Mouse (Mus musculus): ENCODE results near the gene 9130019O22Rik. TPM values are rescaled to one million over a fixed set of nuclear protein-coding genes. Genes with fewer than 3 reads are reported as not detected.

The 9130019O22Rik gene
- polyA plus RNA-seq, 1 experiment, result 0.32 TPM

DNA sequence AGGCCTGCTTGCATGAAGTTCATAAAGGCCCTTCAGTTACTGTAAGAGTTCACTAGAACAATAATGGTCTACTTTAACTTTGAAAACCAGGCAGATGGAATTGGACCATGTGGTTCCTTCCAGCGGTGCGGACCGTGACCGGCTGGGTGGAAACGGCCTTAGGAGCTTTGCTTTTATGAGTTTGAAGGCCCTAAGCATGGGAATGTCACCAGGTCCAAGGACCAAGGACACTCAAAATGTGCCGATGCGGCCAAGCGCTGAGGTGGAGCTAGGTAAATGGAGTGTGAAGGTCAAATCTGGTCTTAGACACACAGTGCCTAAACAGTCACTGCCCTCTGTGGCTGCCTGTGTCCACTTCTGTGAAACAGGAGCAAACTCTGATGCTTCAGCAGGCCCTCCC is 45.6 kb downstream of the 9130019O22Rik start:
- TF ChIP-seq CTCF (IDR thresholded peaks at IDR 0.05; ENCODE audit: control insufficient read depth, insufficient read depth, insufficient read length) (no peak), USF1 (IDR thresholded peaks at IDR 0.05; ENCODE audit: low read depth) (no peak), CEBPB (IDR thresholded peaks at IDR 0.05; ENCODE audit: low read depth) (no peak), MYOG (IDR thresholded peaks at IDR 0.05; ENCODE audit: control insufficient read depth, extremely low read depth, insufficient read length) (no peak), FOSL1 (IDR thresholded peaks at IDR 0.05; ENCODE audit: insufficient read depth, low read length, poor library complexity, severe bottlenecking) (no peak), MAX (IDR thresholded peaks at IDR 0.05) (no peak), MYOD1 (IDR thresholded peaks at IDR 0.05; ENCODE audit: control insufficient read depth, insufficient read length, low read depth) (no peak)
- Histone ChIP-seq H3K4me3 (ENCODE audit: insufficient read depth, poor library complexity, severe bottlenecking) (no peak overlapping the region), H3K27me3 (ENCODE audit: control insufficient read depth, insufficient read depth, insufficient read length) (peaks cover 9% of the 10 kb centered on the region), H3K36me3 (ENCODE audit: control insufficient read depth, insufficient read depth) (no peaks in the 10 kb centered on the region), H3ac (ENCODE audit: control insufficient read depth, insufficient read length, low read depth) (no peak overlapping the region), H3K79me2 (ENCODE audit: control insufficient read depth, insufficient read depth) (peaks cover 12% of the 10 kb centered on the region), H3K79me3 (ENCODE audit: low read depth) (peaks cover 8% of the 10 kb centered on the region)

DNA sequence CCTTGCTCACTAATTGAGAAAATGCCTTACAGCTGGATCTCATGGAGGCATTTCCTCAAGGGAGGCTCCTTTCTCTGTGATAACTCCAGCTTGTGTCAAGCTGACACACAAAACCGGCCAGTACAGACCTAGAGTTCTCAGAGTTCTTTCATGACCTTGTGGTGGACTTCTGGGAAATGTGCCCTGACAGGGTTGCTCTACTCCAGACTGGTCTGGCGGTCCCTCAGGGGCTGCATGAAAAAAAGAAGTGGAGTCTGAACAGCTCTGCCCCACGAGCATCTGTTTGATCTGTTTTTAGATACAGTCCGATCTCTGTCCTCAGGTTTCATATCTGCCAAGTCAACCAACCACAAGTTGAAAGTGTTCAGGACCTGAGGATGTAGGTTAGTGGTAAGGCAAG is 49.3 kb downstream of the 9130019O22Rik start:
- no peaks in the 10 kb centered on the region for H3K36me3 ChIP-seq (ENCODE audit: control insufficient read depth, insufficient read depth)
- peaks cover 38% of the 10 kb centered on the region for H3K27me3 ChIP-seq (ENCODE audit: control insufficient read depth, insufficient read depth, insufficient read length)
- no peaks in the 10 kb centered on the region for H3K79me2 ChIP-seq (ENCODE audit: control insufficient read depth, insufficient read depth)
- H3K79me3 ChIP-seq (ENCODE audit: low read depth), result no peaks in the 10 kb centered on the region
- no peak overlapping the region for H3K4me3 ChIP-seq (ENCODE audit: insufficient read depth, poor library complexity, severe bottlenecking)
- H3ac ChIP-seq (ENCODE audit: control insufficient read depth, insufficient read length, low read depth), result no peak overlapping the region
- TF ChIP-seq USF1 (IDR thresholded peaks at IDR 0.05; ENCODE audit: low read depth) (no peak), MYOD1 (IDR thresholded peaks at IDR 0.05; ENCODE audit: control insufficient read depth, insufficient read length, low read depth) (no peak), MAX (IDR thresholded peaks at IDR 0.05) (no peak), FOSL1 (IDR thresholded peaks at IDR 0.05; ENCODE audit: insufficient read depth, low read length, poor library complexity, severe bottlenecking) (no peak), CTCF (IDR thresholded peaks at IDR 0.05; ENCODE audit: control insufficient read depth, insufficient read depth, insufficient read length) (no peak), MYOG (IDR thresholded peaks at IDR 0.05; ENCODE audit: control insufficient read depth, extremely low read depth, insufficient read length) (no peak), CEBPB (IDR thresholded peaks at IDR 0.05; ENCODE audit: low read depth) (no peak)

DNA sequence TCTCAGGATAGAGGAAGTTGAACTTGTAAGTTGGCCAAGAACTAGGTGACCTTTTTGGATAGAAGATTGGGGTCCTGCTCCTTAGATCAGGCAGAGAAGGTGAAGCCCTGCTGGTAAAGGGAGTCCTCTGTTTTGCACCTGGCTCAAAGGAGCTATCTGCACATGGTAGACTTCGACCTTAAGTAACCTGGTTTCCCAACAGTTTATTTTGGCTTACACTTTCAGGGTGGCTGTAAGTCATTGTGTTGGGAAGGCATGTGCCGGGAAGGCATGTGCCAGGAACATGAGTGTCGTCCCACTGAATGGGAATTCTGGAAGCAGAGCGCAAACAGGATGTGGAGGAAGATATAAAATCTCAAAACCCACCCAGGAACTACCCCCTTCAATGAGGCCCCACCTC is 51.4 kb downstream of the 9130019O22Rik start:
- Histone ChIP-seq H3K79me3 (ENCODE audit: low read depth) (no peaks in the 10 kb centered on the region), H3K27me3 (ENCODE audit: control insufficient read depth, insufficient read depth, insufficient read length) (peaks cover 40% of the 10 kb centered on the region), H3K79me2 (ENCODE audit: control insufficient read depth, insufficient read depth) (no peaks in the 10 kb centered on the region), H3K4me3 (ENCODE audit: insufficient read depth, poor library complexity, severe bottlenecking) (no peak overlapping the region), H3ac (ENCODE audit: control insufficient read depth, insufficient read length, low read depth) (no peak overlapping the region), H3K36me3 (ENCODE audit: control insufficient read depth, insufficient read depth) (no peaks in the 10 kb centered on the region)
- no peak for TF ChIP-seq MYOD1 (IDR thresholded peaks at IDR 0.05; ENCODE audit: control insufficient read depth, insufficient read length, low read depth)
- no peak for TF ChIP-seq FOSL1 (IDR thresholded peaks at IDR 0.05; ENCODE audit: insufficient read depth, low read length, poor library complexity, severe bottlenecking)
- no peak for TF ChIP-seq MYOG (IDR thresholded peaks at IDR 0.05; ENCODE audit: control insufficient read depth, extremely low read depth, insufficient read length)
- TF ChIP-seq CEBPB (IDR thresholded peaks at IDR 0.05; ENCODE audit: low read depth), result no peak
- TF ChIP-seq MAX (IDR thresholded peaks at IDR 0.05), result no peak
- TF ChIP-seq CTCF (IDR thresholded peaks at IDR 0.05; ENCODE audit: control insufficient read depth, insufficient read depth, insufficient read length), result no peak
- no peak for TF ChIP-seq USF1 (IDR thresholded peaks at IDR 0.05; ENCODE audit: low read depth)

DNA sequence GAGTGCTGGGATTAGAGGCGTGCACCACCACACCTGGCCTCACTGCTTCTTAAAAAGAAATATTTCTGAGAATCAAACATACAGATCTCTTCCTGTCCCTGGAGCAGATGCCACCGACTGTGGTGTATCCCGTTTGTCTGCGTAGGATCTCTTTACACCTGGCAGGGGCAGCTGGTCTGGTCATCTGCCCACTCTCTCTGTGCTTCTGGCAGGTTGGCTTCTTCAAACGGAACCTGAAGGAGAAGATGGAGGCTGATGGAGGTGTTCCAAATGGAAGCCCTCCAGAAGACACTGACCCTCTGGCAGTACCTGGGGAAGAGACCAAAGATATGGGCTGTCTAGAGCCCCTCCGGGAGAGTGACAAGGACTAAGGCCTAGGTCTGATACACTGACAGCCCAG is 53.7 kb downstream of the 9130019O22Rik start:
- H3K36me3 ChIP-seq (ENCODE audit: control insufficient read depth, insufficient read depth), result no peaks in the 10 kb centered on the region
- H3ac ChIP-seq (ENCODE audit: control insufficient read depth, insufficient read length, low read depth), result no peak overlapping the region
- H3K4me3 ChIP-seq (ENCODE audit: insufficient read depth, poor library complexity, severe bottlenecking), result no peak overlapping the region
- H3K79me2 ChIP-seq (ENCODE audit: control insufficient read depth, insufficient read depth), result no peaks in the 10 kb centered on the region
- peaks cover 60% of the 10 kb centered on the region for H3K27me3 ChIP-seq (ENCODE audit: control insufficient read depth, insufficient read depth, insufficient read length)
- no peak for TF ChIP-seq FOSL1 (IDR thresholded peaks at IDR 0.05; ENCODE audit: insufficient read depth, low read length, poor library complexity, severe bottlenecking)
- no peak for TF ChIP-seq CTCF (IDR thresholded peaks at IDR 0.05; ENCODE audit: control insufficient read depth, insufficient read depth, insufficient read length)
- TF ChIP-seq MYOD1 (IDR thresholded peaks at IDR 0.05; ENCODE audit: control insufficient read depth, insufficient read length, low read depth), result no peak
- TF ChIP-seq USF1 (IDR thresholded peaks at IDR 0.05; ENCODE audit: low read depth), result no peak
- no peak for TF ChIP-seq MYOG (IDR thresholded peaks at IDR 0.05; ENCODE audit: control insufficient read depth, extremely low read depth, insufficient read length)
- TF ChIP-seq CEBPB (IDR thresholded peaks at IDR 0.05; ENCODE audit: low read depth), result no peak
- no peak for TF ChIP-seq MAX (IDR thresholded peaks at IDR 0.05)
- H3K79me3 ChIP-seq (ENCODE audit: low read depth), result no peaks in the 10 kb centered on the region

Other genes starting within 250 kb of the 9130019O22Rik start
- gene Spn, start 249.3 kb downstream of the 9130019O22Rik start, polyA plus RNA-seq (2012; fragmentation: generic; extraction: Trizol), result 23.1 TPM
- 56.2 TPM for gene Cd2bp2, start 191.1 kb downstream of the 9130019O22Rik start, polyA plus RNA-seq (2012; fragmentation: generic; extraction: Trizol)
- gene Tbc1d10b, start 178.7 kb downstream of the 9130019O22Rik start, polyA plus RNA-seq (2012; fragmentation: generic; extraction: Trizol), result 41.4 TPM
- gene Mylpf, start 178.3 kb downstream of the 9130019O22Rik start, polyA plus RNA-seq (2012; fragmentation: generic; extraction: Trizol), result 39.4 TPM
- 16.1 TPM for gene Zfp553, start 154.1 kb downstream of the 9130019O22Rik start, polyA plus RNA-seq (2012; fragmentation: generic; extraction: Trizol)
- gene Sept1, start 154.0 kb downstream of the 9130019O22Rik start, polyA plus RNA-seq (2012; fragmentation: generic; extraction: Trizol), result 1.7 TPM
- 38.0 TPM for gene Zfp771, start 142.9 kb downstream of the 9130019O22Rik start, polyA plus RNA-seq (2012; fragmentation: generic; extraction: Trizol)
- 226 TPM for gene Dctpp1, start 126.5 kb downstream of the 9130019O22Rik start, polyA plus RNA-seq (2012; fragmentation: generic; extraction: Trizol)
- gene Sephs2, start 113.1 kb downstream of the 9130019O22Rik start, polyA plus RNA-seq (2012; fragmentation: generic; extraction: Trizol), result 41.4 TPM
- gene Itgal, start 90.9 kb downstream of the 9130019O22Rik start, polyA plus RNA-seq (2012; fragmentation: generic; extraction: Trizol), result 0.07 TPM
- gene Zfp768, start 41.6 kb downstream of the 9130019O22Rik start, polyA plus RNA-seq (2012; fragmentation: generic; extraction: Trizol), result 17.5 TPM
- gene Zfp747, start 11.1 kb downstream of the 9130019O22Rik start, polyA plus RNA-seq (2012; fragmentation: generic; extraction: Trizol), result 5.1 TPM
- gene E430018J23Rik, start 6.5 kb upstream of the 9130019O22Rik start, polyA plus RNA-seq (2012; fragmentation: generic; extraction: Trizol), result 2.9 TPM
- gene Zfp764, start 19.7 kb upstream of the 9130019O22Rik start, polyA plus RNA-seq (2012; fragmentation: generic; extraction: Trizol), result 1.9 TPM
- gene Zfp688, start 34.9 kb upstream of the 9130019O22Rik start, polyA plus RNA-seq (2012; fragmentation: generic; extraction: Trizol), result 8.2 TPM
- 3.7 TPM for gene Zfp689, start 62.0 kb upstream of the 9130019O22Rik start, polyA plus RNA-seq (2012; fragmentation: generic; extraction: Trizol)
- 28.6 TPM for gene Prr14, start 72.4 kb upstream of the 9130019O22Rik start, polyA plus RNA-seq (2012; fragmentation: generic; extraction: Trizol)
- 20.9 TPM for gene Fbrs, start 92.0 kb upstream of the 9130019O22Rik start, polyA plus RNA-seq (2012; fragmentation: generic; extraction: Trizol)
- gene Srcap, start 124.8 kb upstream of the 9130019O22Rik start, polyA plus RNA-seq (2012; fragmentation: generic; extraction: Trizol), result 24.1 TPM
- gene Gm42715, start 132.4 kb upstream of the 9130019O22Rik start, polyA plus RNA-seq (2012; fragmentation: generic; extraction: Trizol), result 14.9 TPM
- gene Tmem265, start 174.2 kb upstream of the 9130019O22Rik start, polyA plus RNA-seq (2012; fragmentation: generic; extraction: Trizol), result not detected
- 21.1 TPM for gene Phkg2, start 186.2 kb upstream of the 9130019O22Rik start, polyA plus RNA-seq (2012; fragmentation: generic; extraction: Trizol)
- 4.2 TPM for gene Ccdc189, start 201.4 kb upstream of the 9130019O22Rik start, polyA plus RNA-seq (2012; fragmentation: generic; extraction: Trizol)
- 29.7 TPM for gene Rnf40, start 201.6 kb upstream of the 9130019O22Rik start, polyA plus RNA-seq (2012; fragmentation: generic; extraction: Trizol)
- gene Zfp629, start 228.6 kb upstream of the 9130019O22Rik start, polyA plus RNA-seq (2012; fragmentation: generic; extraction: Trizol), result 5.2 TPM